Mouse (Mus musculus): Measurements from ENCODE around the gene Csnk2a1.
"Not testable (repeated sequence)": the region's sequence is repeated elsewhere in the genome, so short reads cannot be mapped to it uniquely, and the experiment has no call there.

Gene Csnk2a1

GRCm38 (mm10) chr2:152237926-152238325 lies 11.3 kb downstream of the Csnk2a1 start:
- no peak for DNase-seq (ENCODE audit: low spot score)

GRCm38 (mm10) chr2:152240580-152240979 lies 13.9 kb downstream of the Csnk2a1 start:
- no peak for DNase-seq (ENCODE audit: low spot score)

GRCm38 (mm10) chr2:152247213-152247612 lies 20.6 kb downstream of the Csnk2a1 start:
- no peak for DNase-seq (ENCODE audit: low spot score)

GRCm38 (mm10) chr2:152250511-152250910 lies 23.9 kb downstream of the Csnk2a1 start:
- no peak for DNase-seq (ENCODE audit: low spot score)

DNA sequence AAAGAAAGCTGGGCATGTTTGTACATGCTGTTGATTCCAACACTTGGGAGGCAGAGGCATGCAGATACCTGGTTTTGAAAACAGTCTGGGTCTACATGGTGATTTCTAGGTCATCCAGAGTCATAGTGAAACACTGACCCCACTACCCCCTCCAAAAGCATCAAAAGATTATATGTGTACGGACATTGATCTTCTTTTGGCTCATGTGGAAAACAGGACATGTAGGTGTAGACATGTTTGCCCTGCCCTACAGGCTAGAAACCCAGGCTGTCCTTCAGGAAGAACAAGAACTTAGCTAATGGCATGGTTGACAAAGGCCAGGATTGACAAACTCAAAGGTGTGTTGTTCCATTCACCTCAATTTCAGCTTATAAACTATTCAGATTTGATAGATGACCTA lies 33.1 kb downstream of the Csnk2a1 start:
- no peak for DNase-seq (ENCODE audit: low spot score)

GRCm38 (mm10) chr2:152273639-152274038 lies 47.0 kb downstream of the Csnk2a1 start:
- no peak for DNase-seq (ENCODE audit: low spot score)

DNA sequence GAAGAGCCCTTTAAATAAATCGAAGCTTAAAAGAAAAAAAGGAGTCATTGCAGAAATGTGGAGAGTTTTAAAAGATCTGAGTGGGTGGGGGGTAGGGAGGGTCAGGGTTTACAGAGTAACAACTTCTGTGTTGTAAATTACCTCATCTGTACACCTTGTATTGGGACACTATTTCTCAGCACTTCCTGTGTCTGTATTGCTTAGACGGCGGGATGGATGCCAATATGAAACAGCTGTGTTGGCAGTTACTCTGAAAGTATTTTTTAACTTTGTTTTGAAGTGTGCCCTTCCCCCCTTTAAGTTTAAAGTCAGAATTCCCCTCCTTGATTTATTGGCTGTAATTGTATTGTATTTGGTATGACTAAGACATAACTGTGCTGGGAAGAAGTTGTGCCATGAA lies 54.8 kb downstream of the Csnk2a1 start:
- DNase-seq (ENCODE audit: low spot score) = no peak

GRCm38 (mm10) chr2:152287560-152287959 lies 60.9 kb downstream of the Csnk2a1 start:
- no peak for DNase-seq (ENCODE audit: low spot score)

DNA sequence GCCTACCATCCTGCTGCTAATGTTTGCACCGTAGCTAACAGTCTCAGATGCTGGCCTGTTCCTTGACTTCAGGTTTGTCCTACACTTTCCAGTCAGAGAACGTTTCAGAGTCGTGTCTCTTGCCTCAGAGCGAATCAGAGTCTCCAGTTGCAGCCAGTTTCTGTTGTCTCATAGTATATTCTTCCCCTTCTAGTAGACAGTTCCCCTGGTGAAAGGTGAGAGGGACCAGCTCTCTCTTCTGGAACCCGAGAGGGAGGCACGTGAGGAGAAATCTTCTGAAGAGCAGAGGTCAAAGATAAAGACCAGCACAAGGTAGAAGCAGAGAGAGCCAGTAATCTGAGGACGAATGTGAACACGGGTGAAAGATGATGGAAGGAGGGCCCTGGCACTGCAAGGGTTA lies 61.4 kb downstream of the Csnk2a1 start:
- DNase-seq (ENCODE audit: low spot score) = no peak

GRCm38 (mm10) chr2:152289623-152290022 lies 63.0 kb downstream of the Csnk2a1 start:
- not testable (repeated sequence) for DNase-seq (ENCODE audit: low spot score)

- DNase-seq (ENCODE audit: low spot score) = no peak
Observed at GRCm38 (mm10) chr2:152292475-152292874, 65.8 kb downstream of the Csnk2a1 start.

DNA sequence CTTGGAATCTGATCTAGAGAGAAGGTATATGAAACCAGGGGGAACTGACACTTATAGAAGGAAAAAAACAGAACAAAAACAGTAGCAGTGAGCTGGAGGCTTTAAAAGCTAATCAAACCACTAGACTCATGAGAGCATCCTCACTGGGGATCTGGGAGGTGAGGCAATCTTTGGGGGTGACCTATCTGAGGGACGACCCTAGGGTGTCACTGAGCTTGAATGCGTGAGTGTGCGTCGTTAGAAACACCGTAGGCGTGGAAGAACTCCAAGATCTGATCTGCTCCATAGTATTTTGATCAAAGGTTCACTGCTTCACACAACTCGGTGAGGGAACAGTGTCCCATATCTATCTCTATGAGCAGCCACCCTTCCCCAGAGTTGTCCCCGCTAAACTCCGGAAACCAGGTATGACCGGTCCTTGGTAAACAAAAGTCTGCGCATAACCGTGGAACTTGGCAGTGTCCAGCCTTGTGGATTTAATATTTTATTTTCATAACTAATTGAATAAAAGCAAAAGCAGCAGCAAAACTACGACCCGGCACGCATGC lies 66.6 kb downstream of the Csnk2a1 start:
- no peak for DNase-seq (ENCODE audit: low spot score)

DNA sequence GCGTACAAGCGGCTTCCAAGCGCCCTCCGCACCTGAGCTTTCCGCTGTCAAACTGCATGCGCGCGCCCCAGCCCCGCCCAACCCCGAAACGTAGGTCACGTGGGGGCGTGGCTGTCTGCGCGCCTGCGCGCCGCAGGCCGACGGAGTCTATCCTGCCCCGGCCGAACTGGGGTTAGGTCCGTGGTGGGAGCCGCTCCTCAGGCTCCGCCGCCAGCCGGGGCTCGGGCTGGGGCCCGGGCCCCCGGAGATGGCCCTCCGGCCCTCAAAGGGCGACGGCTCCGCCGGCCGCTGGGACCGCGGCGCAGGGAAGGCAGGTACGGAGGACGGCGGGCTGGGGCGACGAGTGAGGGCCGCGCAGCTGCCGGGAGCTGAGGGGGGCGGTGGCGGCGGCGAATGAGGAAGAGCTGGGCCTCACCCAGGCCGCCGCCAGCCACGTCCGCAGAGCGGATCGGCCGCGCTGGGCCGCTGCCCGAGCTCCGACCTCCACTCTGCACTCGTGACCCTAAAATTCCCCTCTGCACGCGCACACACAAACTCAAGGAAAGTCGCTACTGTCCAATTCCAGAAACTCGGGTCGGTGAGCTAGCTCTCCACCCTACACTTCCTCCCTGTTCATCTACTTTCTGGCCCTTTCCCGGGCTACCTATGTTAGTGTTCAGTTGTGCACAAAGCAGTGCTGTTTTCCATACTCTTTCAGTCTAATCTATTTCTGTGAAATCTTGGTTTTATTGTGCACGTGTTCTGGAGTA lies 67.3 kb downstream of the Csnk2a1 start, which contains the start of gene Tbc1d20:
Tbc1d20 (plus strand) TSS at position 102 of the 749 bp plus-strand sequence.
- DNase-seq (ENCODE audit: low spot score) = peak; percentile 84

GRCm38 (mm10) chr2:152294541-152294940 lies 67.9 kb downstream of the Csnk2a1 start:
- no peak for DNase-seq (ENCODE audit: low spot score)

DNA sequence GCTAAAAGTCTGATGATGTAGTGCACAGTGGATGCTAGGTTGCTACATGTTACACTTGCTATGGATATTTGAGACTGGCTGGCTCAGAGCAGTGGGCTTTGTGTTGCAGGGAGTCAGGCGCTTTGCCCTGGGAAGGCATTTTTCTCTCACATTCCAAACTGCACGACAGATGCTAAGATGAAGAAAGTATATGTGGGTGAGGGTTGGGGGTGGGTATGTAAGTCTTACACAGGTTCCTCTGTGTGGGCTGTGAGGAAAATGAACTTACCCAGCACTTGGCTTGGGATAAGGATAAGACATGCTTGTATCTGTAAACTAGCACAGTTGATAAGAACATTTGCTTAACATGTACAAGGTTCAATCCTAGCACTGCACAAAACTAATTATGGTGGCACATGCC lies 76.2 kb downstream of the Csnk2a1 start:
- DNase-seq (ENCODE audit: low spot score) = no peak

DNA sequence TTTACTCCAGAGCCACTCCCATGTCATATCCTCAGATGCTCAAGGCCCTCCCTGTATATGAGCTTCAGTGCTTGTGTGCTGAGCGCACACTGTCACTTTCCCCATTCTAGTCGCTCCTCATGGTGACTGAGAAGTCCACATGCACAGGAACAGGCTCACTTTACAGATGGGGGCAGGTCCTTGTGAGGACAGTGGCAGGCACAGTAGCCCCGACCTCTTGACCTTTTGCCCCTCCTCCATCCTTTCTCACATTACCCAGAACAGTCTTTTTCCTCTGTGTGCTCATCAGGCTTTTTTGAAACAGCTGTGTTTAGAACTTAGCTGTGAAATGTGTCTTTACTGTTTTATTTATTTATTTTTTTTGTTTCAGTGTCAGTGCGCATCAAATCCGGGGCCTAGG lies 77.1 kb downstream of the Csnk2a1 start:
- no peak for DNase-seq (ENCODE audit: low spot score)

DNA sequence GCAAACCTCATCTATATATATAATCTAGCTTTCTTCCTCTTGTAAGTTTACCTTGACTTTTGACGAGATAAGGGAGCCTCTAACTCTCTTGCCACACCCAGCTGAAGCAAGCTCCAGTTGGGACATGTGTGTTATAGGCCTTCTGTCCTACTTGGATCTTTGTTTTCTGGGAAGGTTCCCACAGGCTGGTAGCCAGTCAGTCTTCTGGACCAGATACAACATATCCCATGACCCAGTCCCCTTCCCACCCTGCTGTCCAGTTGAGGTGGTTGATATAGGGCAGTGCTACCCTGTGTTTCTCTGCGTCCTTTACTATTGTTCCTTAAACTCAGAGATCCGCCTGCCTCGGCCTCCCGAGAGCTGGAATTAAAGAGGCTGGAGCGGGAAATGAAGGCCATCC lies 78.8 kb downstream of the Csnk2a1 start:
- DNase-seq (ENCODE audit: low spot score) = no peak

DNA sequence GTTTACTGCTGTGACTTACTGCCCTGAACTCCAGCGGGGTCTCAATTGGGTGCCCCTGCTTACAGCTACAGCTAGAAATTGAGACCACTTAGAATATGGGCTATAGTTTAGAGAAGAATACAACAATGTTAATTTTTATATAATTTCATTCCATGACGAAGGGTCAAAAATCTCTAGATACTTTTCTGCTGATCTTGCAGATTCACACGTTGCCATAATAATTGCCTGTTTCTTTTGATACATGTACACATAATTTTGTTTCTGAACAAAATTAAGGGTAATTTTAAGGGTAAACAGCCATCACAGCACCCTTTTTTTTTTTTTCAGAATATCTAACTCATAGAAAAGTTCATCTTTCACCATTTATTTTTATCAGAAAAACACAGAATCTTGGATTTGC lies 80.5 kb downstream of the Csnk2a1 start:
- no peak for DNase-seq (ENCODE audit: low spot score)

- no peak for DNase-seq (ENCODE audit: low spot score)
Observed at GRCm38 (mm10) chr2:152312996-152313395, 86.4 kb downstream of the Csnk2a1 start.

GRCm38 (mm10) chr2:152313926-152314325 lies 87.3 kb downstream of the Csnk2a1 start:
- no peak for DNase-seq (ENCODE audit: low spot score)

DNA sequence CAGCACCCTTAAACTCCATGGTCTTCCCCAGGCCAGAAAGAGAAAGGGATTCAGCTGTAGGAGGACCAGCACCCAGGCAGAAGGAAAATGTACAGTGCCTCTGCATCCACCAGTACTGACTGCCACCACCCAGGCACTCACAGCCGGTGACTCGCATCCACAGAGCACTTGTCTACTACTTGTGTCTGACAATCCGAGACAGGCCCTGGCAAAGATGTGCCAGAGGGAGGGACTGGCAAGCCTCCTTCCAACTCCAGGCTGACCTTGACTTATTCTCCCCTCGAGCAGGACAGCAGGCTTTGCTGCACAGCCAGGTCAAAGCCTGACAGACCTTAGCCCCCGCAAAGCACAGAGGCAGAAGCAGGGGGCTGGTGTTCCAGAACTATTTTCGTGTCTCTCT lies 90.4 kb downstream of the Csnk2a1 start:
- DNase-seq (ENCODE audit: low spot score) = no peak

DNA sequence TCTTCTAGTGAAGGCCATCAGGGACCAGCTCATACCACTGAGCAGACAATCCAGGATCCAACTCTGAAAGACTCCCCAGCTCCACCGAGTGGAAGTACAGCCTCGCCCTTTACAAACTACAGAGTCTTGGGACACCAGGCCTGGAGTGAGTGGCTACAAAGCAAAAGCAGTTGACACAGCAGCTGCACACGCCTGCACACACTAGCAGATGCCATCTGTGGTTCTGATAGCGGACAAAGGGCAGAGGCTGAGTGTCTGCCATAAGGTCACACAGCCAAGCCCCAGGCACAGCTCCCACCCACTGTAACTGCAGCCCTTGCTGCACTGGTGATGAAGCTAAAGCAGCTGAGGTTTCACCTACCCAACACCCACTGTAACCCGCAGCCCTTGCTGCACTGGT lies 94.9 kb downstream of the Csnk2a1 start:
- no peak for DNase-seq (ENCODE audit: low spot score)

DNA sequence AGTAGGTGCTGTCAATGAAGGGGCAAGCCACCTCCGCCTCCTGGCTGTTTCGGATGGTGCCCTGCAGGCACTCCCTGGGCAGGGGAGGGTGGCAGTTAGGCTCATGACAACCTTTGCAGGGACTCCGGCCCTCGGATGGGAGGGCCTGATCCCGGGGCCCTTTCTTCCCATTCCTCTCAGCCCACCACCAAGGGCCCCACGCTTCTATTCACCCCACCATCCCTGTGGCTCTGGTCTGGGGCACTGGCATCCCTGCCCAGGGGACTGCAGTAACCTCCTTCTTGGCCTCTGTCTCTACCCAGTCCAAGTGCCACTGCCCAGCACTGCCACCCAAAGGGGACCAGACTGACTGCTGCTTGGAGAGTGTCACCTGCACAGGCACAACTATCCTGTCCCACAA lies 95.6 kb downstream of the Csnk2a1 start:
- no peak for DNase-seq (ENCODE audit: low spot score)

- no peak for DNase-seq (ENCODE audit: low spot score)
Observed at GRCm38 (mm10) chr2:152323971-152324370, 97.3 kb downstream of the Csnk2a1 start.

Data from urinary bladder, postnatal 25 days (tissue).